Mouse (Mus musculus): ENCODE data around the gene Gas2l1. TPM values are rescaled to one million over a fixed set of nuclear protein-coding genes. Genes with fewer than 3 reads are reported as not detected.
"Not testable (repeated sequence)": the region's sequence is repeated elsewhere in the genome, so short reads cannot be mapped to it uniquely, and the experiment has no call there.

Gene Gas2l1
- polyA plus RNA-seq, 1 experiment = 78.2 TPM

DNA sequence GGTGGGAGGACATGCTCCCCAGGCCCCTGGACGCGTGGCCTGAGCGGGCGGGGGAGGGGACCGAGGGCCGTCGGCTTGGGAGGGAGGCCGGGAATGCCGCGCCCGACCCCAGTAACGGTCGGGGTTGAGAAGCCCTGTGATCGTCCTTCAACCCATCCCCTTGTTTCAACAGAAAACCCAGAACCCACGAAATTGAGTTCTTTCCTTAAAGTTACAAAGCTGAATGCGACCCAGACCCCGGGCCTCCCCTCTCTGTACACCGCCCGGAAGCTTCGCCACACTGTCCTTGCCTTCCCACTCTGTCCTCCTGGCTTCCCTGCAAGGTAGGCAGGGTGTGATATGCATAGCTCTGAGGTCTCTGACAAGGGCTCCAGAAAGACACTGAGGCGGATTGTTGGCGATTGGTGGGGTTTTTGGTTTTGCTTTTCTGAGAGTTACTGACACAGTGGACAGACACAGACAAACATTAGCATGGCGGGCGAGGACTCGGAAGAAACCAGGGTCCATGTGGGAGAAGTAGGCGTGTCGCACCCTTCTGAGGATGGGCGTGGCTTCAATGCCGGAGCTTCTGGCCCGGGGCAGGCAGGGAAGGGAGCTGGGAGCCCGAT, 34.6 kb upstream of the Gas2l1 start:
- under 1% methylated on average over 31 of the region's 31 CpGs for WGBS
- TF ChIP-seq POLR2A (IDR thresholded peaks at IDR 0.05; ENCODE audit: borderline replicate concordance, control insufficient read depth, low read depth, low read length) (peak; percentile 33; the same call in 1 of the 2 replicates), CTCF (IDR thresholded peaks at IDR 0.05; ENCODE audit: control insufficient read depth, insufficient read depth, low read length) (no peak)
- peak overlapping the region; percentile 88 for H3K4me3 ChIP-seq (replicated peaks; ENCODE audit: control insufficient read depth, low read depth, low read length)
- H3K27ac ChIP-seq (ENCODE audit: control insufficient read depth, insufficient read depth, low read depth, low read length, poor library complexity) = peak overlapping the region; percentile 84
- H3K4me1 ChIP-seq (ENCODE audit: control insufficient read depth, insufficient read depth, low read length) = no peaks in the 10 kb centered on the region; the same call in 1 of the 2 replicates

GRCm38 (mm10) chr11:5098736-5099542, 33.8 kb upstream of the Gas2l1 start, which contains the start of the genes Rhbdd3 and Ewsr1:
TSS of gene Rhbdd3 (plus strand) at chr11:5098926.
TSS of gene Ewsr1 (minus strand) at chr11:5099266.
- TF ChIP-seq CTCF (IDR thresholded peaks at IDR 0.05; ENCODE audit: control insufficient read depth, insufficient read depth, low read length) = no peak
- TF ChIP-seq POLR2A (IDR thresholded peaks at IDR 0.05; ENCODE audit: borderline replicate concordance, control insufficient read depth, low read depth, low read length) = peak; percentile 95
- no peaks in the 10 kb centered on the region; the same call in 1 of the 2 replicates for H3K4me1 ChIP-seq (ENCODE audit: control insufficient read depth, insufficient read depth, low read length)
- under 1% methylated on average over 92 of the region's 92 CpGs for WGBS
- peak within 1 kb of the TSS; percentile 97 for H3K27ac ChIP-seq (ENCODE audit: control insufficient read depth, insufficient read depth, low read depth, low read length, poor library complexity)
- peak within 1 kb of the TSS; percentile 88 for H3K4me3 ChIP-seq (replicated peaks; ENCODE audit: control insufficient read depth, low read depth, low read length)

DNA sequence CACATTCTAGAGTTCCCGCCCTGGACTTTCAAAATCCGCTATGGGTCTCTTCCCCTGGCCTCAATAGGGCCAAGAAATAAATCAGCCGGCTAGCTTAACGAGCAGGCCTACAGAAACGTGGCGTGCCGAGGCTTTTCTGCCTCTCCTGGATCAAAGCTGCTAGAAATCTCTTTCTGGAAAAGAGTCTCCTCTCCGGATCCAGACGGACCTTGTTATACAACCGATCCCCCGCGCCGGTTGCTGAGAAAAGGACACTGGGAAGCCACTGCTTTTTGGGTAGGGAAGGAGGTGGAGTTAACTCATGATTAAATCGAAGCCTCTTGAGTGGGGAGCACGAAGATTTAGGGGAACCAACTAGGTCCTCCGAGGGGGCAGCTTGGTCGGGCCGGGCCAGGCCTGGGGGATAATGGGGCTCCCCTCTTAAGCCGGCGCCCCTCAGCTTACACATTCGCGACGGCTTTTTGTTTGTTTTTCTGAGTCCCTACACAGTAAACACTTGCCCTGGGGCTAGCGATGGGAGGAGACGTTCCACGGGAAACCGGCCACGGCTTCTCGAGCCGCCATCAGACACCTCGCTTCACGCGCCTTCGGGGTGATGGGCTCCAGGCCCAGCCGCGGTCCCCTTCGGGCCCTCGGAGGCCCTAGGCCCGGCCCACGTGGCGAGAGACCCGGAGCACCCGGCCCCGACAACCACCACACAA, 33.1 kb upstream of the Gas2l1 start:
- Histone ChIP-seq H3K4me3 (replicated peaks; ENCODE audit: control insufficient read depth, low read depth, low read length) (peak overlapping the region; percentile 88), H3K27ac (ENCODE audit: control insufficient read depth, insufficient read depth, low read depth, low read length, poor library complexity) (peak overlapping the region; percentile 97), H3K4me1 (ENCODE audit: control insufficient read depth, insufficient read depth, low read length) (no peaks in the 10 kb centered on the region; the same call in 1 of the 2 replicates)
- under 1% methylated on average over 44 of the region's 44 CpGs for WGBS
- no peak for TF ChIP-seq CTCF (IDR thresholded peaks at IDR 0.05; ENCODE audit: control insufficient read depth, insufficient read depth, low read length)
- TF ChIP-seq POLR2A (IDR thresholded peaks at IDR 0.05; ENCODE audit: borderline replicate concordance, control insufficient read depth, low read depth, low read length) = no peak

DNA sequence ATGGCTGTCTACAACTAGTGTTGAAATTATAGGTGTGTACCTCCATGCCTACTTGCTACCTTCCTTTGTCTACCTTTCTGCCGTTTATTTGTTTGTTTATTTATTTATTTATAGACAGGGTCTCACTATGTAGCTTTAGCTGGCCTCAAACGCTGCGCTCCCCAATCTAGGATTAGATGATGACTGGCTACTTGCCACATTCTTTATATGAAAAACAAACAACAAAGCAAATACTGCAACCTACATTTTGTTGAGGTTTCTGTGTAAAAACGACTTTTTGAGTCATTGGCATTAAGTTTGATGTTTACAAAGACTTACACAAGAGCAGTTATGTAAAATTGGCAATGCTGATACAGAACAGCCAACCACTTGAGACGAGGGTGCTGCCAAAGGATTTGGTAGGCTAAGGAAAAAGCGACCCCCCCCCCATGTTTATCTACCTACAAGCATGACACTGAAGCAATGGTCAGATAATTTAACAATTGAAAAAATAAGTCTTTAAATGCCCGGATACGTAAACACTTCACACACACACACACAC, 31.4 kb upstream of the Gas2l1 start:
- WGBS = 37% methylated on average over 8 of the region's 8 CpGs
- Histone ChIP-seq H3K4me1 (ENCODE audit: control insufficient read depth, insufficient read depth, low read length) (no peaks in the 10 kb centered on the region; the same call in 1 of the 2 replicates), H3K27ac (ENCODE audit: control insufficient read depth, insufficient read depth, low read depth, low read length, poor library complexity) (no peak overlapping the region), H3K4me3 (replicated peaks; ENCODE audit: control insufficient read depth, low read depth, low read length) (no peak overlapping the region)
- no peak for TF ChIP-seq CTCF (IDR thresholded peaks at IDR 0.05; ENCODE audit: control insufficient read depth, insufficient read depth, low read length)
- no peak for TF ChIP-seq POLR2A (IDR thresholded peaks at IDR 0.05; ENCODE audit: borderline replicate concordance, control insufficient read depth, low read depth, low read length)

DNA sequence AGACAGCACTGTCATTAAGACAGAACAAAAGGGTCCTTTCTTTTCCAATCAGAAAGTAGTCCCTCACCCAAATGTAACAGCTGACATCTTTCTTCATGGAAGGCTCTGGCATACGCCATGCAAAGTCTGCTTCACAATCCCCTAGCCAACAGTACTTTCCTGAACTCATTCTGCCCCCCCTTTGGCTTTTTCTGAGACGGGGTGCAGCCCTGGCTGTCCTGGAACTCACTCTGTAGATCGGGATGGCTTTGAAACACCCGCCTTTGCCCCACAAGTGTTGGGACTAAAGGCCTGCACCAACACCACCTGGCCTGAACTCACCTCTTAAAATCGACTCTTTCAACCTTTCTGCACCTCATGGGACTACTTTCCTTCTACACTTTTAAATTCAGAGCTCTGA, 30.8 kb upstream of the Gas2l1 start:
- Histone ChIP-seq H3K4me1 (ENCODE audit: control insufficient read depth, insufficient read depth, low read length) (no peaks in the 10 kb centered on the region; the same call in 1 of the 2 replicates), H3K4me3 (replicated peaks; ENCODE audit: control insufficient read depth, low read depth, low read length) (no peak overlapping the region), H3K27ac (ENCODE audit: control insufficient read depth, insufficient read depth, low read depth, low read length, poor library complexity) (no peak overlapping the region)
- WGBS = 62% methylated on average over 5 of the region's 5 CpGs
- TF ChIP-seq CTCF (IDR thresholded peaks at IDR 0.05; ENCODE audit: control insufficient read depth, insufficient read depth, low read length) = no peak
- no peak for TF ChIP-seq POLR2A (IDR thresholded peaks at IDR 0.05; ENCODE audit: borderline replicate concordance, control insufficient read depth, low read depth, low read length)

DNA sequence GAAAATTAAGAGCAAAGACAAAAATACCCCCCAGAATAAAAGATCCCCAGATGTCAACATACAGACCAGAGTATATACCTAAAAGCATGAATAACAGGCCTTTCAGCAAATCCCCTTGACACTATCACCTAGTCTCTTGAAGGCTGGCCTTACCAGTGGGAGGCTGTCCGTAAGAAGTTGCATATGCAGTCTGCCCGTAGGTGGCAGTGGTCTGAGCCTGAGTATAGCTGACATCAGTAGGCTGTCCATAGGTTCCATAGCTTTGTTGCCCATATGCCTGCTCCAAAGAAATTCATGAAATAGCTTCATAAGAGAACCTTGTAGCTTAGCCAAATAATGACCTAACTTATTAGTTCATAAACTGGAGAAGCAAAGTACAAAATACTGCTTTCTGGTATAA, 26.6 kb upstream of the Gas2l1 start:
- 47% methylated on average over 2 of the region's 2 CpGs for WGBS
- peak; percentile 27; the same call in 1 of the 2 replicates for TF ChIP-seq CTCF (IDR thresholded peaks at IDR 0.05; ENCODE audit: control insufficient read depth, insufficient read depth, low read length)
- no peak for TF ChIP-seq POLR2A (IDR thresholded peaks at IDR 0.05; ENCODE audit: borderline replicate concordance, control insufficient read depth, low read depth, low read length)
- Histone ChIP-seq H3K4me3 (replicated peaks; ENCODE audit: control insufficient read depth, low read depth, low read length) (no peak overlapping the region), H3K4me1 (ENCODE audit: control insufficient read depth, insufficient read depth, low read length) (no peaks in the 10 kb centered on the region; the same call in 1 of the 2 replicates), H3K27ac (ENCODE audit: control insufficient read depth, insufficient read depth, low read depth, low read length, poor library complexity) (no peak overlapping the region)

GRCm38 (mm10) chr11:5089147-5089546, 24.0 kb upstream of the Gas2l1 start:
- H3K4me1 ChIP-seq (ENCODE audit: control insufficient read depth, insufficient read depth, low read length) = no peaks in the 10 kb centered on the region; the same call in 1 of the 2 replicates
- WGBS = 94% methylated on average over 1 of the region's 1 CpGs
- H3K27ac ChIP-seq (ENCODE audit: control insufficient read depth, insufficient read depth, low read depth, low read length, poor library complexity) = no peak overlapping the region
- TF ChIP-seq CTCF (IDR thresholded peaks at IDR 0.05; ENCODE audit: control insufficient read depth, insufficient read depth, low read length) = no peak
- no peak for TF ChIP-seq POLR2A (IDR thresholded peaks at IDR 0.05; ENCODE audit: borderline replicate concordance, control insufficient read depth, low read depth, low read length)
- H3K4me3 ChIP-seq (replicated peaks; ENCODE audit: control insufficient read depth, low read depth, low read length) = no peak overlapping the region

DNA sequence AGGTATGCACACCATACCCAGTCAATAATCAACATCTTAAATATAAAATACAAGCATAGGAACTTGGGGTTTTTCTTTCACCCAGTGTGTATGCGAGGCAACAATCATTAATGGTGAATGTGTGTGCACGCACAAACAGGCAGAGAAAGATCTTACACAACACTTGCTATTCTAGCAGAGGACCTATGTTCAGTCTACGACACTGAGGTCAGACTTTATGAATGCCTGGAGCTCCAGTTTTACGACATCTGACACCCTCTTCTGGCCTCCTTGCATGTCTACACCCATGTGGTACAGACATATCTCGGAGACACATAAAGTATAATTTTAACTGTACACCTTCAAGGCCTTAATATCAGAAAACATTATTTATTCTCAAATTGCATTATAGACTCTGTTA, 11.7 kb upstream of the Gas2l1 start:
- not testable (repeated sequence) for H3K27ac ChIP-seq (ENCODE audit: control insufficient read depth, insufficient read depth, low read depth, low read length, poor library complexity); H3K4me3 ChIP-seq (replicated peaks; ENCODE audit: control insufficient read depth, low read depth, low read length); H3K4me1 ChIP-seq (ENCODE audit: control insufficient read depth, insufficient read depth, low read length)
- 78% methylated on average over 4 of the region's 5 CpGs for WGBS
